Mouse (Mus musculus) layer of hippocampus, adult 9-11 months (tissue): ENCODE data around the gene Tvp23b.

Source experiments
- DNase-seq: peaks from one replicate; pipeline ENCODE4 v3.0.0; 2022

The Tvp23b gene

GRCm38 (mm10) chr11:62949548-62949947 lies 70.3 kb downstream of the Tvp23b start:
- DNase-seq = no peak

GRCm38 (mm10) chr11:62951012-62951411 lies 71.8 kb downstream of the Tvp23b start, which contains the start of gene Cdrt4:
Gene Cdrt4 (plus strand): TSS chr11:62951193.
- DNase-seq = no peak

- no peak for DNase-seq
Observed at GRCm38 (mm10) chr11:62954766-62955165, 75.5 kb downstream of the Tvp23b start.

GRCm38 (mm10) chr11:62955186-62955585 lies 75.9 kb downstream of the Tvp23b start:
- DNase-seq = no peak

GRCm38 (mm10) chr11:62955776-62956175 lies 76.5 kb downstream of the Tvp23b start:
- DNase-seq = no peak

- no peak for DNase-seq
Observed at GRCm38 (mm10) chr11:62957626-62958180, 78.4 kb downstream of the Tvp23b start.

GRCm38 (mm10) chr11:62963292-62963691 lies 84.0 kb downstream of the Tvp23b start:
- DNase-seq = no peak

- DNase-seq = no peak
Observed at GRCm38 (mm10) chr11:62966424-62966764, 87.1 kb downstream of the Tvp23b start.
